ENCODE assay signal across 7 mouse cellular contexts in genomic region chr15:78572658-78573397, GRCm38 (mm10). TPM values are rescaled to one million over a fixed set of nuclear protein-coding genes. Genes with fewer than 3 reads are reported as not detected.
DNase-seq lines count a peak whose midpoint lies in the region; ATAC-seq and TF ChIP-seq lines count a peak whose summit lies in the region.

Gene Rac2 (minus strand): TSS chr15:78572783.

- H3K4me2 ChIP-seq in liver, embryonic 16.5 days (ENCODE audit: low read depth, low read length), result peak within 1 kb of the TSS; percentile 56
- no peak within 1 kb of the TSS for H3K4me2 ChIP-seq in midbrain, postnatal 0 days (ENCODE audit: low read depth, low read length, poor library complexity, severe bottlenecking)

- ATAC-seq in erythroblast, adult 5-6 weeks (replicated peaks; ENCODE audit: low FRiP score, poor library complexity, severe bottlenecking), result peak; percentile 58
- peak; percentile 59 for ATAC-seq in liver, embryonic 16.5 days (ENCODE audit: low read depth)
- ATAC-seq in midbrain, postnatal 0 days (ENCODE audit: low FRiP score), result no peak

- peak within 1 kb of the TSS; percentile 88 for H3K27ac ChIP-seq in liver, embryonic 16.5 days (ENCODE audit: low read length)
- H3K27ac ChIP-seq in midbrain, postnatal 0 days (ENCODE audit: low read depth, low read length), result no peak within 1 kb of the TSS

- H3K36me3 ChIP-seq in liver, embryonic 16.5 days (ENCODE audit: control insufficient read depth, insufficient read depth), result no peaks in the 10 kb centered on the region
- no peaks in the 10 kb centered on the region for H3K36me3 ChIP-seq in midbrain, postnatal 0 days (ENCODE audit: insufficient read depth, low read length)

- intact Hi-C loops in left cerebral cortex, postnatal 14 days (cut with DNase I), result no loop called here

- H3K4me1 ChIP-seq in liver, embryonic 16.5 days (ENCODE audit: control insufficient read depth, low read depth, low read length), result peaks cover 28% of the 10 kb centered on the region
- H3K4me1 ChIP-seq in midbrain, postnatal 0 days (ENCODE audit: insufficient read depth, low read length), result no peaks in the 10 kb centered on the region

- no peaks in the 10 kb centered on the region for H3K27me3 ChIP-seq in liver, embryonic 16.5 days (ENCODE audit: control insufficient read depth, insufficient read depth, low read depth, low read length)
- H3K27me3 ChIP-seq in midbrain, postnatal 0 days (ENCODE audit: insufficient read depth, low read length), result no peaks in the 10 kb centered on the region

- 16% methylated on average over 8 of the region's 8 CpGs for WGBS in liver, embryonic 16.5 days (ENCODE audit: insufficient replicate concordance)
- 82% methylated on average over 8 of the region's 8 CpGs for WGBS in midbrain, postnatal 0 days

- peak within 1 kb of the TSS; percentile 65 for H3K9ac ChIP-seq in liver, embryonic 16.5 days (ENCODE audit: low read depth, low read length)
- no peak within 1 kb of the TSS for H3K9ac ChIP-seq in midbrain, postnatal 0 days (replicated peaks; ENCODE audit: low read length, poor library complexity, severe bottlenecking)

- DNase-seq in MEL-GATA-1-ER (ENCODE audit: extremely low read depth, low read depth), result peak; percentile 77
- peak; percentile 68 to 84 for DNase-seq in spleen, postnatal 10 days (ENCODE audit: low spot score in 2 of 2)
- no peak for DNase-seq in left cerebral cortex, postnatal 14 days (ENCODE audit: low spot score in 2 of 2)
- no peak for DNase-seq in midbrain, postnatal 0 days (ENCODE audit: low spot score)
- no peak for DNase-seq in ovary, postnatal 10 days (ENCODE audit: low spot score)

- peak within 1 kb of the TSS; percentile 51 for H3K4me3 ChIP-seq in liver, embryonic 16.5 days (ENCODE audit: low read depth, low read length)
- H3K4me3 ChIP-seq in midbrain, postnatal 0 days (ENCODE audit: low read depth, low read length), result no peak within 1 kb of the TSS

- no peaks in the 10 kb centered on the region for H3K9me3 ChIP-seq in liver, embryonic 16.5 days (replicated peaks; ENCODE audit: control insufficient read depth, low read length)
- H3K9me3 ChIP-seq in midbrain, postnatal 0 days (ENCODE audit: low read length), result no peaks in the 10 kb centered on the region

- no peak for TF ChIP-seq CTCF in midbrain, postnatal 0 days (IDR thresholded peaks at IDR 0.05)

RNA-seq across cellular contexts. Expression of gene Rac2, which starts in this region (rescaled TPM):
- 142 and 153 TPM in 2 replicates for total RNA-seq in erythroblast, adult 5-6 weeks (2015; ENCODE audit: low replicate concordance)
- total RNA-seq in erythroblast, adult 5-6 weeks (2017; ENCODE audit: low replicate concordance), result 34.3 and 78.9 TPM in 2 replicates
- polyA plus RNA-seq in liver, embryonic 16.5 days (2015; fragmentation: Nextera tagmentation; extraction: Ambion mirVana), result 108 and 121 TPM in 2 replicates
- 1 to 10 TPM; 2.3 to 4.6 TPM for total RNA-seq in left cerebral cortex, postnatal 14 days (2021)
- 1.7 and 2.6 TPM in 2 replicates for total RNA-seq in midbrain, postnatal 0 days (2014; rRNA removed)
- 4.3 and 4.9 TPM in 2 replicates for polyA plus RNA-seq in midbrain, postnatal 0 days (2015; fragmentation: Nextera tagmentation; extraction: Ambion mirVana)

Comparison
In these comparisons a context has a peak if more than half of its experiments do, and no peak if none do; other contexts are left out.
1. RNA of gene Rac2 (polyA plus RNA-seq): 108 to 121 TPM in liver, embryonic 16.5 days; 4.3 to 4.9 TPM in midbrain, postnatal 0 days; every median in the first group is over 10 times any median in the second.
2. DNase-seq: peak in MEL-GATA-1-ER (single experiment) and spleen, postnatal 10 days (2 of 2); none in left cerebral cortex, postnatal 14 days (0 of 2), midbrain, postnatal 0 days (single experiment) and ovary, postnatal 10 days (single experiment).